Mouse (Mus musculus): ENCODE data around the gene Gtpbp3. TPM values are rescaled to one million over a fixed set of nuclear protein-coding genes. Genes with fewer than 3 reads are reported as not detected.

The Gtpbp3 gene
- polyA plus RNA-seq, 1 experiment, result 12.5 TPM

GRCm38 (mm10) chr8:71468916-71469315, 19.0 kb upstream of the Gtpbp3 start, which contains the start of gene Dda1:
Gene Dda1 (plus strand): TSS chr8:71469199.
- Histone ChIP-seq H3K27ac (ENCODE audit: insufficient read depth, low read length) (no peak within 1 kb of the TSS), H3K4me3 (ENCODE audit: insufficient read depth, low read length) (peak within 1 kb of the TSS; percentile 89), H3K4me1 (ENCODE audit: control insufficient read depth, insufficient read depth, low read length) (peaks cover 6% of the 10 kb centered on the region)
- TF ChIP-seq POLR2A (IDR thresholded peaks at IDR 0.05; ENCODE audit: low read depth, low read length) (no peak; the same call in 1 of the 2 replicates), CTCF (IDR thresholded peaks at IDR 0.05; ENCODE audit: borderline replicate concordance, insufficient read depth, low read length) (no peak)

DNA sequence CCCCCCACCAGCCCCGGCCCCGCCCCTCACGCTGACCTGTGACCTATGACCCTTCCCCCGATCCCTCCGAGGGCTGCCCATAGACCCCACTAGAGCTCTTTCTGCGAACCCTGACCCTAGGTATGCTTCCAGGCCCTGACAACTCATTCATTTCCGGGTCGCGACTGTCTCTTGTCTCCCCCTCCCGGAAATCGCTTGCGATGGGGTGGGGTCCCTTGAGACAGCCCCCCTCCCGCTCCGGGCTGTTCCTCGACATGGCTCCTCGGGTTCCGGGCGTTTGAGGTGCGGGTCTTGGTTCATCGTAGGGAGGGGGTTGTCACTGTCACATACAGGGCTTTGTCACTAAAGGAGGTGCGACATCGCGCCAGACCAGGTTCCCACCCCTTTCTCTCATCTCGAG, 18.5 kb upstream of the Gtpbp3 start:
- no peak overlapping the region for H3K27ac ChIP-seq (ENCODE audit: insufficient read depth, low read length)
- H3K4me1 ChIP-seq (ENCODE audit: control insufficient read depth, insufficient read depth, low read length), result peaks cover 3% of the 10 kb centered on the region; the same call in 1 of the 2 replicates
- H3K4me3 ChIP-seq (ENCODE audit: insufficient read depth, low read length), result peak overlapping the region; percentile 89
- TF ChIP-seq POLR2A (IDR thresholded peaks at IDR 0.05; ENCODE audit: low read depth, low read length) (peak; percentile 39; the same call in 1 of the 2 replicates), CTCF (IDR thresholded peaks at IDR 0.05; ENCODE audit: borderline replicate concordance, insufficient read depth, low read length) (no peak)

GRCm38 (mm10) chr8:71470146-71470912, 17.6 kb upstream of the Gtpbp3 start:
- Histone ChIP-seq H3K4me3 (ENCODE audit: insufficient read depth, low read length) (peak overlapping the region; percentile 89), H3K27ac (ENCODE audit: insufficient read depth, low read length) (no peak overlapping the region), H3K4me1 (ENCODE audit: control insufficient read depth, insufficient read depth, low read length) (peaks cover 3% of the 10 kb centered on the region; the same call in 1 of the 2 replicates)
- no peak for TF ChIP-seq POLR2A (IDR thresholded peaks at IDR 0.05; ENCODE audit: low read depth, low read length)
- TF ChIP-seq CTCF (IDR thresholded peaks at IDR 0.05; ENCODE audit: borderline replicate concordance, insufficient read depth, low read length), result no peak

- Histone ChIP-seq H3K4me3 (ENCODE audit: insufficient read depth, low read length) (no peak overlapping the region), H3K4me1 (ENCODE audit: control insufficient read depth, insufficient read depth, low read length) (peaks cover 3% of the 10 kb centered on the region; the same call in 1 of the 2 replicates), H3K27ac (ENCODE audit: insufficient read depth, low read length) (no peak overlapping the region)
- TF ChIP-seq POLR2A (IDR thresholded peaks at IDR 0.05; ENCODE audit: low read depth, low read length) (no peak), CTCF (IDR thresholded peaks at IDR 0.05; ENCODE audit: borderline replicate concordance, insufficient read depth, low read length) (no peak)
Observed at GRCm38 (mm10) chr8:71470913-71471255, 17.0 kb upstream of the Gtpbp3 start.

DNA sequence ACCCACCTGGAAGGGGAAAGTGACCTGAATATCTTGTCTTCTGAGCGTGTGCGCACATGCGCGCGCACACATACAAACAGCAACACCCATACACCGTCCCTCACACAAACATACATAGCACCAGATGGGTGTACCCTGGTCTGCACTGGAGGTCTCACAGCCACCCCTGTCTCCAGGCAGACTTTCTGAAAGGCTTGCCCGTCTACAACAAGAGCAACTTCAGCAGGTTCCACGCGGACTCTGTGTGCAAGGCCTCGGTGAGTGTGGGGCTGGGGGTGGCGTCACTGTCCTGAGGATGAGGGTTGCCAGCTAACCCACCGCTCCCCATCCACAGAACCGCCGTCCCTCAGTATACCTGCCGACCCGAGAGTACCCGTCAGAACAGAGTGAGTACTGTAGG, 16.0 kb upstream of the Gtpbp3 start:
- H3K27ac ChIP-seq (ENCODE audit: insufficient read depth, low read length), result no peak overlapping the region
- H3K4me1 ChIP-seq (ENCODE audit: control insufficient read depth, insufficient read depth, low read length), result peaks cover 3% of the 10 kb centered on the region; the same call in 1 of the 2 replicates
- no peak overlapping the region for H3K4me3 ChIP-seq (ENCODE audit: insufficient read depth, low read length)
- TF ChIP-seq CTCF (IDR thresholded peaks at IDR 0.05; ENCODE audit: borderline replicate concordance, insufficient read depth, low read length) (no peak), POLR2A (IDR thresholded peaks at IDR 0.05; ENCODE audit: low read depth, low read length) (no peak)

GRCm38 (mm10) chr8:71472601-71473386, 15.1 kb upstream of the Gtpbp3 start:
- TF ChIP-seq POLR2A (IDR thresholded peaks at IDR 0.05; ENCODE audit: low read depth, low read length) (no peak), CTCF (IDR thresholded peaks at IDR 0.05; ENCODE audit: borderline replicate concordance, insufficient read depth, low read length) (peak; percentile 21; the same call in 1 of the 2 replicates)
- no peak overlapping the region for H3K4me3 ChIP-seq (ENCODE audit: insufficient read depth, low read length)
- no peak overlapping the region for H3K27ac ChIP-seq (ENCODE audit: insufficient read depth, low read length)

DNA sequence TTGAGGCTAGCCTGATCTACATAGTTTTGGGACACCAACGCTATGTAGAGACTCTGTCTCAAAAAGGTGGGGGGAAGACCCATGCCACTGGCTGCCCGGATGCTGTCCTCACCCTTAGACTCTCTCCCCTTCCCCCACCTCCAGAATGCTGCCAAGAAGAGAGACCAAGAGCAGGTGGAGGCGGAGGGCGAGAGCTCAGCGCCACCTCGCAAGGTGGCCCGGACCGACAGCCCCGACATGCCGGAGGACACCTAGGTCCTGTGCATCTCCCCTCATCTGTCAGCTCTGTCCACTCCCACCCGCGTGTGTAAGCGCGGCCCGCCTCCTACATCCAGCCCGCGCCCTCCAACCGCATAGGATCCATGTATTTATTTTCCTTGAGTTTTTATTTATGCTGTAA, 13.6 kb upstream of the Gtpbp3 start:
- Histone ChIP-seq H3K27ac (ENCODE audit: insufficient read depth, low read length) (no peak overlapping the region), H3K4me3 (ENCODE audit: insufficient read depth, low read length) (no peak overlapping the region), H3K4me1 (ENCODE audit: control insufficient read depth, insufficient read depth, low read length) (peaks cover 6% of the 10 kb centered on the region; the same call in 1 of the 2 replicates)
- TF ChIP-seq CTCF (IDR thresholded peaks at IDR 0.05; ENCODE audit: borderline replicate concordance, insufficient read depth, low read length) (no peak), POLR2A (IDR thresholded peaks at IDR 0.05; ENCODE audit: low read depth, low read length) (no peak)

More at GRCm38 (mm10) chr8:71472601-71473386, 15.1 kb upstream of the Gtpbp3 start:
- peaks cover 6% of the 10 kb centered on the region; the same call in 1 of the 2 replicates for H3K4me1 ChIP-seq (ENCODE audit: control insufficient read depth, insufficient read depth, low read length)

DNA sequence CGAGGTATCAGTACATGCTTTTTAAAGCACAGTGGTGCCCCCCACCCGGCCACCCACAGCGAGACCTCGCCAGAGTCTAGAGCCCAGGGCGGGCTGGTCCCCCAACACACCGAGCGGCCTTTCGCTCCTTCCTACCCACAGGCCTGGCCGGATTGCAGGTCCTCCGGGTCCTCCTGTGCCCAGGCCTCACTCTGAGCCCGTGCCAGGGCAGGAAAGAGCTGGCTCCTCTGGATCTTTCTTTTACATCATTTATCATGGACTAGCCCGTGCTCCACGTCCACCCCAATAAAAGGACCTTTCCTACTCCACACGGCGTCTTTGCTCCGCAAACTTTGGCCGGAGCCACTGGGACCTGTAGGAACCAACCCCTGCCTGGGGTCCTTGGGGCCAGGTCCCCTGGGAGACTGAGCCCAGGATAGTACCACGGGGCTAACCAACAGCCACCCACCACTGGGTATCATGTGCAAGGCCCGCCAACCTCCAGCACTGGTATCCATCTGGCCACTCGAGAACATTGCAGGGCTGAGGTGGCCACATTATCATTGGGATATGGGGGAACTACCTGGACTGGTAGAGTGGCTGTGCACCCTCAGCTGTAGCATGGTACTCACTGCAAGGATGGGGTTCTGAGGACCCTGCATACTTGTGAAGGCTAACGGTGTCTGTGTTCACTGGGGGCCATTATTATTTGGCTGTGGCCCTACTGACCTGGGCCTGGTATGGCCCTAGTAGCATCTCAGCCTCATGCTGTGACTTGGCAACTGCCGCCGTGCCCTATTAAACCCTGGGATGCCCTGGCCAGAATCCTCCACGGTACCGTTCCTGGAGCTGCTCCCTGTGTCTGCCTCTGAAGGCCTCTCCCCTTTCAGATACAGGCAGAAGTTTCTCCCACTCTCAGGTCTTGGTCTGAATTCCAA, 12.9 kb upstream of the Gtpbp3 start:
- TF ChIP-seq POLR2A (IDR thresholded peaks at IDR 0.05; ENCODE audit: low read depth, low read length), result no peak
- TF ChIP-seq CTCF (IDR thresholded peaks at IDR 0.05; ENCODE audit: borderline replicate concordance, insufficient read depth, low read length), result no peak
- Histone ChIP-seq H3K27ac (ENCODE audit: insufficient read depth, low read length) (no peak overlapping the region), H3K4me1 (ENCODE audit: control insufficient read depth, insufficient read depth, low read length) (peaks cover 6% of the 10 kb centered on the region; the same call in 1 of the 2 replicates), H3K4me3 (ENCODE audit: insufficient read depth, low read length) (no peak overlapping the region)

DNA sequence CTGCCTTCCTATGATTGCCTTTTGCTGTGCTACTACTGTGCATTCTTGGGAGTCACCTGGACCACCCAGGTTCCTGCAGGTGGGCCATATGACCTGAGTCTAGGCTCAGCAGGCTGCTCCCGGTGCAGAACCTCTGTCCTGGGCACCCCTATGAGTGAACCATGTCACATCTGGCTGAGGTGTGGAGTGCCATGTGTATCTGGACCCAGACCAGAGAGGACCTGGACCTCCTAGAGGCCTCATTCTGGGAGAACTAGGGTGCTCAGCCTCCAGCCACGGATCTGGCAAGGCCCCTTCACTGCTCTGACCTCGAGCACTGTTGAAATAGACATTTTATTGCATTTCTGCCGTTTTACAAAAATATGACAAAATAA, 12.2 kb upstream of the Gtpbp3 start:
- H3K27ac ChIP-seq (ENCODE audit: insufficient read depth, low read length), result peak overlapping the region; percentile 62; the same call in 1 of the 2 replicates
- peak overlapping the region; percentile 7; the same call in 1 of the 2 replicates for H3K4me3 ChIP-seq (ENCODE audit: insufficient read depth, low read length)
- H3K4me1 ChIP-seq (ENCODE audit: control insufficient read depth, insufficient read depth, low read length), result 0 out of 2 replicates have a peak, but pooled peaks cover 3% of the 10 kb centered on the region
- no peak for TF ChIP-seq CTCF (IDR thresholded peaks at IDR 0.05; ENCODE audit: borderline replicate concordance, insufficient read depth, low read length)
